ENCODE assay signal across 17 mouse cellular contexts in genomic region chr17:51683318-51683717, GRCm38 (mm10).
DNase-seq lines count a peak whose midpoint lies in the region; ATAC-seq lines count a peak whose summit lies in the region.
"Had no signal": no experiment of that assay in that cellular context is flagged by ENCODE, and none has a peak within 500 bp of the region (broad histone marks: within the 10 kb centered on the region; RNA-seq: fewer than 3 reads in every experiment).

No protein-coding gene starts in this region.

- DNase-seq in gastrocnemius, postnatal 4 days (ENCODE audit: low spot score in 2 of 2), result no peak
- DNase-seq in heart, adult 11 months, result no peak
- DNase-seq: adrenal gland, adult 2 months; adrenal gland, adult 8-10 months; adrenal gland, postnatal 10 days; adrenal gland, postnatal 14 days; adrenal gland, postnatal 25 days; adrenal gland, postnatal 36 days; B cell, adult 2 months; cerebellum, adult 11 months; cerebellum, adult 11-12 months; cerebellum, adult 18-20 months had no signal

- ATAC-seq in granulocyte monocyte progenitor cell, adult 5-6 weeks (replicated peaks; ENCODE audit: poor library complexity, severe bottlenecking), result peak; percentile 80
- ATAC-seq in megakaryocyte progenitor cell, adult 5-6 weeks (replicated peaks; ENCODE audit: poor library complexity), result peak; percentile 73
- ATAC-seq: activated CD4-positive, CD25-positive, alpha-beta regulatory T cell, adult 4 months; CD4-positive, CD25-positive, alpha-beta regulatory T cell, adult 4 months; Patski had no signal
